Mouse (Mus musculus) mesoderm, embryonic 11.5 days (tissue): ENCODE measurements around the gene Fn1.

Experiments
- DNase-seq: peaks from one replicate; pipeline ENCODE4 v3.0.0-alpha.2; 2012; ENCODE audit warnings: low read depth, low spot score

The Fn1 gene

GRCm38 (mm10) chr1:71652551-71653399 lies at the start of gene Fn1:
Gene Fn1 (minus strand): TSS chr1:71653200.
- peak; percentile 94 for DNase-seq

- DNase-seq: no peak
Observed at GRCm38 (mm10) chr1:71696093-71696492, 43.1 kb upstream of the Fn1 start.

GRCm38 (mm10) chr1:71691472-71692277 lies 38.7 kb upstream of the Fn1 start:
- DNase-seq: no peak

GRCm38 (mm10) chr1:71688926-71689303 lies 35.9 kb upstream of the Fn1 start:
- DNase-seq: no peak

- DNase-seq: no peak
Observed at GRCm38 (mm10) chr1:71688272-71688925, 35.4 kb upstream of the Fn1 start.

- DNase-seq: no peak
Observed at GRCm38 (mm10) chr1:71686791-71687190, 33.8 kb upstream of the Fn1 start.

- DNase-seq: peak; percentile 14
Observed at GRCm38 (mm10) chr1:71683736-71684135, 30.7 kb upstream of the Fn1 start.

GRCm38 (mm10) chr1:71682194-71682715 lies 29.3 kb upstream of the Fn1 start:
- DNase-seq: peak; percentile 37

GRCm38 (mm10) chr1:71681306-71681705 lies 28.3 kb upstream of the Fn1 start:
- no peak for DNase-seq

- DNase-seq: no peak
Observed at GRCm38 (mm10) chr1:71680046-71680672, 27.2 kb upstream of the Fn1 start.

GRCm38 (mm10) chr1:71675420-71675819 lies 22.4 kb upstream of the Fn1 start:
- no peak for DNase-seq

GRCm38 (mm10) chr1:71674274-71674673 lies 21.3 kb upstream of the Fn1 start:
- DNase-seq: no peak

GRCm38 (mm10) chr1:71673398-71673910 lies 20.5 kb upstream of the Fn1 start:
- no peak for DNase-seq

- DNase-seq: no peak
Observed at GRCm38 (mm10) chr1:71672346-71672745, 19.3 kb upstream of the Fn1 start.

- no peak for DNase-seq
Observed at GRCm38 (mm10) chr1:71663242-71663641, 10.2 kb upstream of the Fn1 start.

GRCm38 (mm10) chr1:71658632-71659031 lies 5.6 kb upstream of the Fn1 start:
- no peak for DNase-seq

- DNase-seq: no peak
Observed at GRCm38 (mm10) chr1:71656309-71656708, 3.3 kb upstream of the Fn1 start.

- DNase-seq: no peak
Observed at GRCm38 (mm10) chr1:71654221-71654620, 1.2 kb upstream of the Fn1 start.

GRCm38 (mm10) chr1:71653400-71654159 lies 580 bp upstream of the Fn1 start:
- no peak for DNase-seq

- DNase-seq: no peak
Observed at GRCm38 (mm10) chr1:71651828-71652227, 1.2 kb downstream of the Fn1 start.

GRCm38 (mm10) chr1:71651315-71651714 lies 1.7 kb downstream of the Fn1 start:
- no peak for DNase-seq
